Mouse (Mus musculus) kidney, embryonic 14.5 days (tissue): ENCODE data around the gene Dus1l. TPM values are rescaled to one million over a fixed set of nuclear protein-coding genes. Genes with fewer than 3 reads are reported as not detected.
"Not testable (repeated sequence)": the region's sequence is repeated elsewhere in the genome, so short reads cannot be mapped to it uniquely, and the experiment has no call there.

Experiments used
- ATAC-seq: fragments of 200-750 bp; cut with Nextera tagmentation; 2 replicates; pipeline ENCODE4 v1.8.0; 2017; ENCODE audit warnings: moderate number of reproducible peaks, mild to moderate bottlenecking, moderate TSS enrichment, moderate library complexity; ENCODE audit not compliant: low FRiP score, low TSS enrichment
- H3K27ac ChIP-seq: fragments of 300-500 bp; sonication (generic); 2 replicates; pipeline ENCODE4 v1.5.1; 2014; ENCODE audit warnings: low read depth, mild to moderate bottlenecking, low read length, moderate library complexity, mixed read lengths
- H3K27me3 ChIP-seq: fragments of 300-500 bp; sonication (generic); 2 replicates; pipeline ENCODE4 v1.6.1; 2014; ENCODE audit warnings: mild to moderate bottlenecking, low read length; ENCODE audit not compliant: control insufficient read depth, insufficient read depth
- H3K36me3 ChIP-seq: fragments of 300-500 bp; sonication (generic); 2 replicates; pipeline ENCODE4 v1.6.1; 2014; ENCODE audit warnings: low read length, mixed read lengths; ENCODE audit not compliant: control insufficient read depth, insufficient read depth
- H3K4me1 ChIP-seq: fragments of 300-500 bp; sonication (generic); 2 replicates; pipeline ENCODE4 v1.6.1; 2014; ENCODE audit warnings: low read length, mixed read lengths; ENCODE audit not compliant: control insufficient read depth, insufficient read depth
- H3K4me2 ChIP-seq: fragments of 300-500 bp; sonication (generic); replicated peaks from 2 replicates; pipeline ENCODE4 v1.6.1; 2014; ENCODE audit warnings: low read depth, mild to moderate bottlenecking, low read length
- H3K4me3 ChIP-seq: fragments of 300-500 bp; sonication (generic); 2 replicates; pipeline ENCODE4 v1.5.1; 2014; ENCODE audit warnings: mild to moderate bottlenecking, low read length
- H3K9ac ChIP-seq: fragments of 300-500 bp; sonication (generic); 2 replicates; pipeline ENCODE4 v1.6.1; 2014; ENCODE audit warnings: low read depth, mild to moderate bottlenecking, low read length, moderate library complexity
- H3K9me3 ChIP-seq: fragments of 300-500 bp; sonication (generic); 2 replicates; pipeline ENCODE4 v1.6.1; 2016; ENCODE audit warnings: low read length; ENCODE audit not compliant: control insufficient read depth
- WGBS: fragments of 180-500 bp; shearing (Covaris S2); extraction: QIAGEN DNeasy Blood & Tissue Kit; methylation state at CpG from one replicate; pipeline ENCODE4 v1.1.7; 2014; 5-methylcytosine and 5-hydroxymethylcytosine counted together
- polyA plus RNA-seq: library from polyadenylated mRNA; unstranded; fragments of >200 nt; fragmentation: Nextera tagmentation; extraction: Ambion mirVana; gene quantifications from 2 replicates; pipeline ENCODE4 v1.2.1, GENCODE M21; 2014

The Dus1l gene
- 58.2 and 80.3 TPM in 2 replicates for polyA plus RNA-seq

- peaks cover 34% of the 10 kb centered on the region for H3K36me3 ChIP-seq
- H3K4me2 ChIP-seq = peak within 1 kb of the TSS; percentile 93
- peaks cover 10% of the 10 kb centered on the region for H3K4me1 ChIP-seq
- H3K9me3 ChIP-seq = no peaks in the 10 kb centered on the region
- peak within 1 kb of the TSS; percentile 81 for H3K27ac ChIP-seq
- H3K27me3 ChIP-seq = no peaks in the 10 kb centered on the region
- H3K9ac ChIP-seq = peak within 1 kb of the TSS; percentile 90
- H3K4me3 ChIP-seq = peak within 1 kb of the TSS; percentile 92
- ATAC-seq = peak; percentile 90
- 2% methylated on average over 59 of the region's 59 CpGs for WGBS
Observed at GRCm38 (mm10) chr11:120795756-120796613, at the start of gene Dus1l. TSS of gene Dus1l (minus strand) at chr11:120796403.

GRCm38 (mm10) chr11:120844329-120844728 lies 48.1 kb upstream of the Dus1l start:
- H3K27ac ChIP-seq = no peak overlapping the region
- H3K4me1 ChIP-seq = no peaks in the 10 kb centered on the region
- H3K27me3 ChIP-seq = no peaks in the 10 kb centered on the region
- H3K9ac ChIP-seq = no peak overlapping the region
- H3K4me2 ChIP-seq = no peak overlapping the region
- H3K36me3 ChIP-seq = no peaks in the 10 kb centered on the region
- H3K4me3 ChIP-seq = no peak overlapping the region
- 86% methylated on average over 4 of the region's 4 CpGs for WGBS
- no peak for ATAC-seq
- no peaks in the 10 kb centered on the region for H3K9me3 ChIP-seq

GRCm38 (mm10) chr11:120833555-120834280 lies 37.5 kb upstream of the Dus1l start:
- Histone ChIP-seq H3K4me2 (no peak overlapping the region), H3K9ac (no peak overlapping the region), H3K27ac (no peak overlapping the region), H3K4me3 (no peak overlapping the region), H3K27me3 (no peaks in the 10 kb centered on the region), H3K4me1 (no peaks in the 10 kb centered on the region), H3K36me3 (no peaks in the 10 kb centered on the region), H3K9me3 (no peaks in the 10 kb centered on the region)
- 66% methylated on average over 8 of the region's 8 CpGs for WGBS
- ATAC-seq = no peak

GRCm38 (mm10) chr11:120832962-120833361 lies 36.8 kb upstream of the Dus1l start:
- H3K36me3 ChIP-seq, H3K4me1 ChIP-seq, ATAC-seq, H3K4me3 ChIP-seq, H3K27ac ChIP-seq, H3K27me3 ChIP-seq, H3K9me3 ChIP-seq, H3K9ac ChIP-seq, H3K4me2 ChIP-seq: not testable (repeated sequence)
- WGBS = 93% methylated on average over 5 of the region's 5 CpGs

- 87% methylated on average over 3 of the region's 3 CpGs for WGBS
Observed at GRCm38 (mm10) chr11:120831659-120832440, 35.6 kb upstream of the Dus1l start.

GRCm38 (mm10) chr11:120830686-120831085 lies 34.5 kb upstream of the Dus1l start:
- 76% methylated on average over 12 of the region's 12 CpGs for WGBS
- H3K4me1 ChIP-seq = no peaks in the 10 kb centered on the region; the same call in 1 of the 2 replicates
- no peak overlapping the region for H3K27ac ChIP-seq
- H3K9me3 ChIP-seq = no peaks in the 10 kb centered on the region
- no peaks in the 10 kb centered on the region for H3K36me3 ChIP-seq
- no peaks in the 10 kb centered on the region for H3K27me3 ChIP-seq
- no peak overlapping the region for H3K4me3 ChIP-seq
- no peak for ATAC-seq
- H3K9ac ChIP-seq = no peak overlapping the region
- H3K4me2 ChIP-seq = no peak overlapping the region

More at GRCm38 (mm10) chr11:120831659-120832440, 35.6 kb upstream of the Dus1l start:
- Histone ChIP-seq H3K4me1 (no peaks in the 10 kb centered on the region), H3K4me3 (no peak overlapping the region), H3K4me2 (no peak overlapping the region), H3K27me3 (no peaks in the 10 kb centered on the region), H3K9ac (no peak overlapping the region), H3K27ac (no peak overlapping the region), H3K9me3 (no peaks in the 10 kb centered on the region), H3K36me3 (no peaks in the 10 kb centered on the region)
- no peak for ATAC-seq

GRCm38 (mm10) chr11:120829757-120830532 lies 33.7 kb upstream of the Dus1l start:
- Histone ChIP-seq H3K4me3 (no peak overlapping the region), H3K27ac (no peak overlapping the region), H3K4me2 (no peak overlapping the region), H3K27me3 (no peaks in the 10 kb centered on the region), H3K4me1 (no peaks in the 10 kb centered on the region; the same call in none of the 2 replicates), H3K9me3 (no peaks in the 10 kb centered on the region), H3K9ac (no peak overlapping the region), H3K36me3 (no peaks in the 10 kb centered on the region)
- no peak for ATAC-seq
- 83% methylated on average over 10 of the region's 10 CpGs for WGBS

GRCm38 (mm10) chr11:120828416-120828815 lies 32.2 kb upstream of the Dus1l start:
- Histone ChIP-seq H3K9me3 (no peaks in the 10 kb centered on the region), H3K4me2 (no peak overlapping the region), H3K4me3 (no peak overlapping the region), H3K27me3 (no peaks in the 10 kb centered on the region), H3K4me1 (no peaks in the 10 kb centered on the region; the same call in none of the 2 replicates), H3K9ac (no peak overlapping the region), H3K27ac (no peak overlapping the region), H3K36me3 (no peaks in the 10 kb centered on the region)
- 81% methylated on average over 4 of the region's 4 CpGs for WGBS
- ATAC-seq = no peak
